Mouse (Mus musculus): ENCODE results near the gene Svbp. TPM values are rescaled to one million over a fixed set of nuclear protein-coding genes. Genes with fewer than 3 reads are reported as not detected.

The Svbp gene
- polyA plus RNA-seq, 1 experiment from 2014 or later: 133 TPM

GRCm38 (mm10) chr4:119177702-119178101 lies 17.4 kb upstream of the Svbp start:
- Histone ChIP-seq H3K9me3 (replicated peaks) (no peaks in the 10 kb centered on the region), H3K27ac (no peak overlapping the region), H3K4me3 (no peak overlapping the region), H3K4me1 (peaks cover 14% of the 10 kb centered on the region), H3K27me3 (ENCODE audit: low read depth, poor library complexity, severe bottlenecking) (no peaks in the 10 kb centered on the region), H3K36me3 (no peaks in the 10 kb centered on the region)
- 77% methylated on average over 5 of the region's 5 CpGs for WGBS
- DNase-seq (ENCODE audit: low spot score): no peak

- Histone ChIP-seq H3K4me3 (no peak overlapping the region), H3K4me1 (peaks cover 8% of the 10 kb centered on the region), H3K9me3 (replicated peaks) (no peaks in the 10 kb centered on the region), H3K27ac (no peak overlapping the region), H3K36me3 (no peaks in the 10 kb centered on the region), H3K27me3 (ENCODE audit: low read depth, poor library complexity, severe bottlenecking) (no peaks in the 10 kb centered on the region)
- DNase-seq (ENCODE audit: low spot score): no peak
- WGBS: 77% methylated on average over 18 of the region's 18 CpGs
Observed at GRCm38 (mm10) chr4:119178331-119178730, 16.8 kb upstream of the Svbp start.

- Histone ChIP-seq H3K4me3 (no peak overlapping the region), H3K27me3 (ENCODE audit: low read depth, poor library complexity, severe bottlenecking) (no peaks in the 10 kb centered on the region), H3K27ac (no peak overlapping the region), H3K4me1 (peaks cover 3% of the 10 kb centered on the region; the same call in 1 of the 2 replicates), H3K36me3 (no peaks in the 10 kb centered on the region), H3K9me3 (replicated peaks) (no peaks in the 10 kb centered on the region)
- DNase-seq (ENCODE audit: low spot score): no peak
- 65% methylated on average over 4 of the region's 4 CpGs for WGBS
Observed at GRCm38 (mm10) chr4:119180133-119180707, 14.9 kb upstream of the Svbp start.

GRCm38 (mm10) chr4:119181456-119181855 lies 13.7 kb upstream of the Svbp start:
- DNase-seq (ENCODE audit: low spot score): no peak
- no peaks in the 10 kb centered on the region for H3K36me3 ChIP-seq
- H3K9me3 ChIP-seq (replicated peaks): no peaks in the 10 kb centered on the region
- WGBS: 90% methylated on average over 9 of the region's 9 CpGs
- H3K27me3 ChIP-seq (ENCODE audit: low read depth, poor library complexity, severe bottlenecking): no peaks in the 10 kb centered on the region
- peaks cover 3% of the 10 kb centered on the region; the same call in 1 of the 2 replicates for H3K4me1 ChIP-seq
- H3K4me3 ChIP-seq: no peak overlapping the region
- H3K27ac ChIP-seq: no peak overlapping the region

- Histone ChIP-seq H3K4me1 (no peaks in the 10 kb centered on the region), H3K27me3 (ENCODE audit: low read depth, poor library complexity, severe bottlenecking) (0 out of 2 replicates have a peak, but pooled peaks cover 3% of the 10 kb centered on the region), H3K4me3 (no peak overlapping the region), H3K36me3 (no peaks in the 10 kb centered on the region), H3K9me3 (replicated peaks) (no peaks in the 10 kb centered on the region), H3K27ac (no peak overlapping the region)
- 52% methylated on average over 1 of the region's 1 CpGs for WGBS
- DNase-seq (ENCODE audit: low spot score): no peak
Observed at GRCm38 (mm10) chr4:119183525-119183924, 11.6 kb upstream of the Svbp start.

GRCm38 (mm10) chr4:119185771-119186170 lies 9.3 kb upstream of the Svbp start:
- DNase-seq (ENCODE audit: low spot score): no peak
- 89% methylated on average over 4 of the region's 4 CpGs for WGBS
- H3K4me3 ChIP-seq: no peak overlapping the region
- H3K27ac ChIP-seq: no peak overlapping the region
- H3K9me3 ChIP-seq (replicated peaks): no peaks in the 10 kb centered on the region
- no peaks in the 10 kb centered on the region for H3K4me1 ChIP-seq
- 0 out of 2 replicates have a peak, but pooled peaks cover 3% of the 10 kb centered on the region for H3K27me3 ChIP-seq (ENCODE audit: low read depth, poor library complexity, severe bottlenecking)
- H3K36me3 ChIP-seq: no peaks in the 10 kb centered on the region

- Histone ChIP-seq H3K27me3 (ENCODE audit: low read depth, poor library complexity, severe bottlenecking) (0 out of 2 replicates have a peak, but pooled peaks cover 3% of the 10 kb centered on the region), H3K36me3 (no peaks in the 10 kb centered on the region), H3K4me1 (no peaks in the 10 kb centered on the region), H3K27ac (no peak overlapping the region), H3K4me3 (no peak overlapping the region), H3K9me3 (replicated peaks) (no peaks in the 10 kb centered on the region)
- 62% methylated on average over 11 of the region's 11 CpGs for WGBS
- no peak for DNase-seq (ENCODE audit: low spot score)
Observed at GRCm38 (mm10) chr4:119188060-119188785, 6.9 kb upstream of the Svbp start.

- no peak overlapping the region for H3K27ac ChIP-seq
- no peak for DNase-seq (ENCODE audit: low spot score)
- H3K4me1 ChIP-seq: no peaks in the 10 kb centered on the region
- H3K4me3 ChIP-seq: no peak overlapping the region
- no peaks in the 10 kb centered on the region for H3K36me3 ChIP-seq
- WGBS: 89% methylated on average over 6 of the region's 6 CpGs
- no peaks in the 10 kb centered on the region for H3K9me3 ChIP-seq (replicated peaks)
- 0 out of 2 replicates have a peak, but pooled peaks cover 3% of the 10 kb centered on the region for H3K27me3 ChIP-seq (ENCODE audit: low read depth, poor library complexity, severe bottlenecking)
Observed at GRCm38 (mm10) chr4:119189392-119189791, 5.7 kb upstream of the Svbp start.

GRCm38 (mm10) chr4:119189864-119190263 lies 5.2 kb upstream of the Svbp start, which contains the start of gene Ermap:
Gene Ermap (minus strand): TSS chr4:119190011.
- no peaks in the 10 kb centered on the region for H3K4me1 ChIP-seq
- H3K36me3 ChIP-seq: no peaks in the 10 kb centered on the region
- WGBS: 76% methylated on average over 6 of the region's 6 CpGs
- no peaks in the 10 kb centered on the region for H3K9me3 ChIP-seq (replicated peaks)
- DNase-seq (ENCODE audit: low spot score): no peak
- H3K27me3 ChIP-seq (ENCODE audit: low read depth, poor library complexity, severe bottlenecking): 0 out of 2 replicates have a peak, but pooled peaks cover 3% of the 10 kb centered on the region
- H3K27ac ChIP-seq: no peak within 1 kb of the TSS
- no peak within 1 kb of the TSS for H3K4me3 ChIP-seq

- WGBS: 89% methylated on average over 8 of the region's 8 CpGs
- no peak overlapping the region for H3K27ac ChIP-seq
Observed at GRCm38 (mm10) chr4:119190618-119191017, 4.5 kb upstream of the Svbp start.

GRCm38 (mm10) chr4:119191273-119191672 lies 3.8 kb upstream of the Svbp start:
- WGBS: 77% methylated on average over 3 of the region's 3 CpGs
- H3K27ac ChIP-seq: no peak overlapping the region

More at GRCm38 (mm10) chr4:119190618-119191017, 4.5 kb upstream of the Svbp start:
- H3K36me3 ChIP-seq: no peaks in the 10 kb centered on the region
- DNase-seq (ENCODE audit: low spot score): no peak
- H3K27me3 ChIP-seq (ENCODE audit: low read depth, poor library complexity, severe bottlenecking): 0 out of 2 replicates have a peak, but pooled peaks cover 3% of the 10 kb centered on the region
- H3K4me1 ChIP-seq: peaks cover 3% of the 10 kb centered on the region; the same call in 1 of the 2 replicates
- H3K4me3 ChIP-seq: no peak overlapping the region
- no peaks in the 10 kb centered on the region for H3K9me3 ChIP-seq (replicated peaks)

GRCm38 (mm10) chr4:119192757-119193156 lies 2.3 kb upstream of the Svbp start:
- H3K27ac ChIP-seq: no peak overlapping the region
- no peak overlapping the region for H3K4me3 ChIP-seq
- no peaks in the 10 kb centered on the region for H3K27me3 ChIP-seq (ENCODE audit: low read depth, poor library complexity, severe bottlenecking)
- 90% methylated on average over 4 of the region's 4 CpGs for WGBS
- H3K9me3 ChIP-seq (replicated peaks): no peaks in the 10 kb centered on the region
- peaks cover 7% of the 10 kb centered on the region for H3K36me3 ChIP-seq
- DNase-seq (ENCODE audit: low spot score): no peak
- H3K4me1 ChIP-seq: peaks cover 14% of the 10 kb centered on the region

More at GRCm38 (mm10) chr4:119191273-119191672, 3.8 kb upstream of the Svbp start:
- peaks cover 10% of the 10 kb centered on the region for H3K4me1 ChIP-seq
- H3K27me3 ChIP-seq (ENCODE audit: low read depth, poor library complexity, severe bottlenecking): 0 out of 2 replicates have a peak, but pooled peaks cover 3% of the 10 kb centered on the region
- no peak overlapping the region for H3K4me3 ChIP-seq
- H3K36me3 ChIP-seq: no peaks in the 10 kb centered on the region
- H3K9me3 ChIP-seq (replicated peaks): no peaks in the 10 kb centered on the region
- DNase-seq (ENCODE audit: low spot score): no peak
